Mouse (Mus musculus): ENCODE measurements around the gene Neurl1a. TPM values are rescaled to one million over a fixed set of nuclear protein-coding genes. Genes with fewer than 3 reads are reported as not detected.

The Neurl1a gene
- polyA plus RNA-seq, 1 experiment, result 10.1 TPM

DNA sequence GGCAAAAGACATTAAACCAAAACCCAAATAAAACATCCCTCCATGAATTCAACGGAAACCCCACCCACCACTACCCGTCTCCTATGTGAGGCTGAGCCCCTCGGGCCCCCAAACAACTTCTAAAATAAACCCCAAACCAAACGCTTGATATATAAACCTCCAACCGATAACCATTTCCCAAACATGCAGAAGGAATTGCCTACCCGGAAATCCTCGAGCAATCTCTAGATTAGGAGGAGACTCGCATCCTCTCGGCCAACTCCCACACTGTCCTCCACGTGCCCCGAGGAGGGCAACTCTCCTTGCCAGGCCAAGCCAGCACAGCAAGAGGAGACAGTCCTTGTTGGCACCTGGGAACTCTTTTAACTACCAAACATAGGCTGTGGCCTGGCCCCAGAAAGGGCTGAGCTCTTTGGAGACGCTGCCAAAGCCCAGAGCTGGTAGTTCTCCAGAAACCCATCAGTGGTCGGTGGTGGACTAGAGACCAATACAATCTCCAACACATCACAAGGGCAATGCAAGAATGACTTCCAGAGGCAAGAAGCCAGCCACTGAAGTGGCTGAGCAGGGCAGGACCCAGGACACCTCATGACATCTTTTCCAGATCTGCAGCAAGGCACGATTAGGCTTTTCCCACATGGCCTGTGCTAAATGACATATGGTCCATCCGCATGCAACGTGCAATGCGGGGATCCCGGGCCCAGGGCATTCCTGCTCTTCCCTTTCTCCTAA, 87.6 kb downstream of the Neurl1a start:
- no peak for DNase-seq
- peaks cover 9% of the 10 kb centered on the region for H3K4me1 ChIP-seq (ENCODE audit: control insufficient read depth, insufficient read depth, low read length)
- 68% methylated on average over 18 of the region's 18 CpGs for WGBS
- TF ChIP-seq CTCF (IDR thresholded peaks at IDR 0.05; ENCODE audit: insufficient read depth, low read length) (no peak), POLR2A (IDR thresholded peaks at IDR 0.05; ENCODE audit: borderline replicate concordance, extremely low read depth, low read depth, low read length) (no peak)
- H3K4me3 ChIP-seq (replicated peaks; ENCODE audit: extremely low read depth, low read depth, low read length), result no peak overlapping the region

- 89% methylated on average over 21 of the region's 21 CpGs for WGBS
- DNase-seq, result no peak
- TF ChIP-seq CTCF (IDR thresholded peaks at IDR 0.05; ENCODE audit: insufficient read depth, low read length), result no peak
- TF ChIP-seq POLR2A (IDR thresholded peaks at IDR 0.05; ENCODE audit: borderline replicate concordance, extremely low read depth, low read depth, low read length), result no peak
- H3K4me1 ChIP-seq (ENCODE audit: control insufficient read depth, insufficient read depth, low read length), result peaks cover 9% of the 10 kb centered on the region
- no peak overlapping the region for H3K4me3 ChIP-seq (replicated peaks; ENCODE audit: extremely low read depth, low read depth, low read length)
Measured at GRCm38 (mm10) chr19:47267066-47267465, 88.4 kb downstream of the Neurl1a start.

GRCm38 (mm10) chr19:47269729-47270128, 91.1 kb downstream of the Neurl1a start:
- no peak for DNase-seq
- 64% methylated on average over 8 of the region's 8 CpGs for WGBS
- TF ChIP-seq CTCF (IDR thresholded peaks at IDR 0.05; ENCODE audit: insufficient read depth, low read length) (peak; percentile 35), POLR2A (IDR thresholded peaks at IDR 0.05; ENCODE audit: borderline replicate concordance, extremely low read depth, low read depth, low read length) (no peak)
- Histone ChIP-seq H3K4me3 (replicated peaks; ENCODE audit: extremely low read depth, low read depth, low read length) (no peak overlapping the region), H3K4me1 (ENCODE audit: control insufficient read depth, insufficient read depth, low read length) (peaks cover 9% of the 10 kb centered on the region)

DNA sequence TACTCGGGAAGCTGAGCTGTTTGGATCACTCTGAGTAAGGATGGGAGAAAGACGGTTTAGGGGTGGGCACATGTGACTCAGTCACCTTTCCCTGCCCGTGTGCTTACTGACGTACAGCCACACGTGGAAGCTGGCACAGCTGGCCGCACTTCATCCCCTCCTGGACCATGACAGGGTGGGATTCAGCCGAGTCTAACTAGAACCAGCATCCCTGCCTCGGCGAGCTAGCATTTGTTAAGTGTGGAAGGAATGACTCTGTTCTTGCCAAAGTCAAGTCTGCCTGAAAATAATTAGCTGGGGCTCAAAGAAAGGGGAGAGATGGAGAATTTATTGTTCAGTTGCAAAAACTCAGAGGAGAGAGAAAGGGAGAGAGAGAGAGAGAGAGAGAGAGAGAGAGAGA, 91.9 kb downstream of the Neurl1a start:
- TF ChIP-seq POLR2A (IDR thresholded peaks at IDR 0.05; ENCODE audit: borderline replicate concordance, extremely low read depth, low read depth, low read length), result no peak
- no peak for TF ChIP-seq CTCF (IDR thresholded peaks at IDR 0.05; ENCODE audit: insufficient read depth, low read length)
- no peak for DNase-seq
- peaks cover 7% of the 10 kb centered on the region for H3K4me1 ChIP-seq (ENCODE audit: control insufficient read depth, insufficient read depth, low read length)
- WGBS, result 82% methylated on average over 9 of the region's 9 CpGs
- H3K4me3 ChIP-seq (replicated peaks; ENCODE audit: extremely low read depth, low read depth, low read length), result no peak overlapping the region

GRCm38 (mm10) chr19:47276730-47277129, 98.1 kb downstream of the Neurl1a start:
- Histone ChIP-seq H3K4me3 (replicated peaks; ENCODE audit: extremely low read depth, low read depth, low read length) (no peak overlapping the region), H3K4me1 (ENCODE audit: control insufficient read depth, insufficient read depth, low read length) (peaks cover 25% of the 10 kb centered on the region)
- DNase-seq, result no peak
- TF ChIP-seq CTCF (IDR thresholded peaks at IDR 0.05; ENCODE audit: insufficient read depth, low read length) (no peak), POLR2A (IDR thresholded peaks at IDR 0.05; ENCODE audit: borderline replicate concordance, extremely low read depth, low read depth, low read length) (no peak)
- WGBS, result 29% methylated on average over 6 of the region's 6 CpGs

DNA sequence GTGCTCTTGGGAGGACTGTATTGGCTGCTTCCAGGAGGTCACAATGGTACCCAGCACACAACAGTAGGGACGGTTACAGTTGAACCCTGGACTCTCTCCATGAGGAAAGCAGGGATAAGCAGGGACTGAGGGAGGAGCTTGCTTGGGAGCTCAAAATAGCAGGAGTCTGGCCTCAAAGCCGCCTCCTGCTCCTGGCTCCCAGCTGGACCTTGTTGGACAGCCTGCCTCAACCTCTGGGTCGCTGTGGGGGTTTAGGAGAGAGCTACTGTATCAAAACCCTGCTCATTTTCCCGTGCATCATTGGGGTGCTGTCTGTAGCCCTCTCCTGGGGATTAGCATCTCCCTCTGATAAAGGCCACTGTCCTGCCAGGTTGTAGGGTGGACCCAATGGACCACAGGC, 100.8 kb downstream of the Neurl1a start:
- Histone ChIP-seq H3K4me3 (replicated peaks; ENCODE audit: extremely low read depth, low read depth, low read length) (no peak overlapping the region), H3K4me1 (ENCODE audit: control insufficient read depth, insufficient read depth, low read length) (peaks cover 25% of the 10 kb centered on the region)
- no peak for DNase-seq
- TF ChIP-seq CTCF (IDR thresholded peaks at IDR 0.05; ENCODE audit: insufficient read depth, low read length), result no peak
- TF ChIP-seq POLR2A (IDR thresholded peaks at IDR 0.05; ENCODE audit: borderline replicate concordance, extremely low read depth, low read depth, low read length), result no peak
- 50% methylated on average over 4 of the region's 4 CpGs for WGBS

DNA sequence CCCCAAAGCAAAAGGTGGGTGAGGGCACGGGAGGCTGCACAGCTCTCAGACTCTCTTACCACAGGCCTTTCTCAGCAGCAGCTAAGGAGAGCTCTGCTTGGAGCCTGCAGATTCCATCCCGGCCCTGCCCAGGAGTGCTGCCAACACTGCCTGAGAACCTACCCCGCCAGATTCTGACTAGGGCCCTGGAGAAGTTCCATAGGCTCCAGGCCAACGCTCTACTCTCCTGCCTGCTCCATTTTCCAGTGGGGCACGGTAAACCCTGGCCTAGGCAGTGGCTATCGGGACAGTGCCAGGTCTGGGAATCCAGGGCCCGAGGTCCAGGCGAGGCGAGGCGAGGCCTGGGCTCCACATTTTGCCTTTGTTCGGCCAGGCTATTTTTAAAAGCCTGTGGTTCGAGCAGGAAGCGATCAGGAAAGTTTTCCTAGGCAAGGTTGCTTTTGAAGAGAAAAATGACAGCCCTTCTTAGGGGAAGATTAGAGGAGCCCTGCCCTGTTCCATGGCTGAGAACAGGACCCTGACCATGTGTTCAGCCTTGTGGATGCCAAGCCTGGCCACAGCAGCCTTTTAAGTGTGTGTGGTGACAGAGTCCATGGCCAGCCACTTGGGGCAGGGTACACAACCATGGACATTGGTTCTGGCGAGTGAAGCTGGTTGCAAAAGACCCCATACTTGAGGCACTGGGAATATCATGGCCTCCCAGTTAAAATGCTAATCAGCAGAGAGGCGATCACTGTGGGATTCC, 101.3 kb downstream of the Neurl1a start:
- WGBS, result 30% methylated on average over 15 of the region's 15 CpGs
- H3K4me3 ChIP-seq (replicated peaks; ENCODE audit: extremely low read depth, low read depth, low read length), result no peak overlapping the region
- peaks cover 25% of the 10 kb centered on the region for H3K4me1 ChIP-seq (ENCODE audit: control insufficient read depth, insufficient read depth, low read length)
- peak; percentile 57 for DNase-seq
- TF ChIP-seq POLR2A (IDR thresholded peaks at IDR 0.05; ENCODE audit: borderline replicate concordance, extremely low read depth, low read depth, low read length), result no peak
- TF ChIP-seq CTCF (IDR thresholded peaks at IDR 0.05; ENCODE audit: insufficient read depth, low read length), result 0 out of 2 replicates have a peak, but pooled peaks have one; percentile 6

DNA sequence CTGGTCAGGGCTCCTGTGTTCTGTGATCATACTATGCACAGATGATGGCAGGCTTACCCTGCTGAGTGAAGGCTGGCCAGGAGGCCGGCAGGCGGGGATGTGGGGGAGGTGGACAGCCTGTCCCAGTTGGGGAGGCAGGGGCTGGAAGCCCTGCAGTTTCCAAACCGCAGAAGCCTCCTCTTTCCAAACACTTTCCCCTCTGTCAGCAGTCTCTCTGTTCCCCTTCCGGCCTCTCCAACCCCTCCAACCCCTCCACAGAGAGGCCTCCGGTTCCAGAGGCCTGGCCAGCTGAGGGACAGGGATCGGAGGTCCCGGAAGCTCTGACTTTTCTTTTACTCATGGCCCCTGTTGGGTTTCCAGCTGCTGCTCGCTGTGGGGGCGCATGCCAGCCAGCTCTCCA, 102.3 kb downstream of the Neurl1a start:
- H3K4me3 ChIP-seq (replicated peaks; ENCODE audit: extremely low read depth, low read depth, low read length), result no peak overlapping the region
- DNase-seq, result no peak
- 63% methylated on average over 9 of the region's 9 CpGs for WGBS
- TF ChIP-seq CTCF (IDR thresholded peaks at IDR 0.05; ENCODE audit: insufficient read depth, low read length) (no peak), POLR2A (IDR thresholded peaks at IDR 0.05; ENCODE audit: borderline replicate concordance, extremely low read depth, low read depth, low read length) (no peak)
- peaks cover 25% of the 10 kb centered on the region for H3K4me1 ChIP-seq (ENCODE audit: control insufficient read depth, insufficient read depth, low read length)

GRCm38 (mm10) chr19:47282050-47282454, 103.4 kb downstream of the Neurl1a start:
- TF ChIP-seq POLR2A (IDR thresholded peaks at IDR 0.05; ENCODE audit: borderline replicate concordance, extremely low read depth, low read depth, low read length) (no peak), CTCF (IDR thresholded peaks at IDR 0.05; ENCODE audit: insufficient read depth, low read length) (no peak)
- no peak for DNase-seq
- WGBS, result 70% methylated on average over 6 of the region's 6 CpGs
- Histone ChIP-seq H3K4me3 (replicated peaks; ENCODE audit: extremely low read depth, low read depth, low read length) (no peak overlapping the region), H3K4me1 (ENCODE audit: control insufficient read depth, insufficient read depth, low read length) (peaks cover 21% of the 10 kb centered on the region)
